Mouse (Mus musculus) kidney, adult 2 months (tissue): ENCODE data around the gene Gm5478.

Experiments used
- CTCF ChIP-seq: fragments of 200-500 bp; conservative IDR thresholded peaks from 2 replicates; pipeline ENCODE4 v1.5.1; 2011; ENCODE audit warnings: low read depth, mild to moderate bottlenecking, control low read depth, low read length, moderate library complexity, mixed read lengths; ENCODE audit not compliant: insufficient read depth, insufficient read length
- POLR2A ChIP-seq: fragments of 200-500 bp; IDR thresholded peaks from one replicate; pipeline ENCODE4 v1.6.1; 2011; ENCODE audit warnings: low read depth, low read length, control low read depth

DNA sequence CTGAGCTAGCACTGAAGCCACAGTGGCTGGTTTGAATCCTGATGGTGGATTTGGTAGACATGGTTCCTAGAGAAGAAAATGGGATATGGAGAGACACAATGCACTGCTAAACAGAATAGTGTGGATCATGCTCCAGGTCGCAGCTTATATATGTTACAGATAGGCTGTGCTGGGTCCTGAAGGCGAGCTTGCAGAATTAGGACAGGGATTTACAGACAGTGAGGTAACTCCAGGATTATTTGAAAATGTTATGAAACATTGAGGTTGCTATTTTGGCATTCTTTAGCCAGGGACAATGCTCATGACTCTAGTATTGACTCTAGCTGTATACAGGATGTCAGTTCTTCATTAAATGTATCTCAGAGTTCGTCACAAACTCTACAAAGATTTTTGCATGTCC lies at the start of gene Gm5478:
- TF ChIP-seq CTCF = no peak
- no peak for TF ChIP-seq POLR2A
